Mouse (Mus musculus) testis, adult 2 months (tissue): Measurements from ENCODE around the gene Myl12a. TPM values are rescaled to one million over a fixed set of nuclear protein-coding genes. Genes with fewer than 3 reads are reported as not detected.
A peak's percentile ranks its signal among the peaks of the same experiment; 100 is the strongest.

Source experiments
- H3K27ac ChIP-seq: fragments of 200-500 bp; 2 replicates; pipeline ENCODE4 v1.5.1; 2012; ENCODE audit warnings: low read depth, low read length; ENCODE audit not compliant: control insufficient read depth, insufficient read depth
- H3K27me3 ChIP-seq: fragments of 200-500 bp; 2 replicates; pipeline ENCODE4 v1.6.1; 2012; ENCODE audit warnings: mild to moderate bottlenecking, low read length, moderate library complexity; ENCODE audit not compliant: control insufficient read depth, insufficient read depth
- H3K36me3 ChIP-seq: fragments of 200-500 bp; 2 replicates; pipeline ENCODE4 v1.6.1; 2012; ENCODE audit warnings: mild to moderate bottlenecking, low read length; ENCODE audit not compliant: control insufficient read depth, insufficient read depth
- H3K4me1 ChIP-seq: fragments of 200-500 bp; 2 replicates; pipeline ENCODE4 v1.6.1; 2012; ENCODE audit warnings: low read length; ENCODE audit not compliant: control insufficient read depth, insufficient read depth
- H3K4me3 ChIP-seq: fragments of 200-500 bp; 2 replicates; pipeline ENCODE4 v1.5.1; 2012; ENCODE audit warnings: low read depth, mild to moderate bottlenecking, low read length, moderate library complexity, mixed read lengths; ENCODE audit not compliant: control insufficient read depth
- CTCF ChIP-seq: fragments of 200-500 bp; IDR thresholded peaks from 2 replicates; pipeline ENCODE4 v1.5.1; 2012; ENCODE audit warnings: low read depth, mild to moderate bottlenecking, inconsistent platforms, low read length, moderate library complexity; ENCODE audit not compliant: control insufficient read depth, insufficient read depth, insufficient replicate concordance
- POLR2A ChIP-seq: fragments of 200-500 bp; IDR thresholded peaks from 2 replicates; pipeline ENCODE4 v1.6.1; 2012; ENCODE audit warnings: low read depth, mild to moderate bottlenecking, inconsistent platforms, low read length, moderate library complexity; ENCODE audit not compliant: control insufficient read depth
- polyA plus RNA-seq: library from polyadenylated mRNA; depleted of rRNA; stranded (reverse); fragments of >200 nt; gene quantifications from 2 replicates; pipeline ENCODE4 v1.2.3, GENCODE M21; 2012

Gene Myl12a
- polyA plus RNA-seq, 1 experiment: 29.2 TPM

- Histone ChIP-seq H3K27ac (peak within 1 kb of the TSS; percentile 94), H3K4me1 (peaks cover 6% of the 10 kb centered on the region), H3K4me3 (peak within 1 kb of the TSS; percentile 87), H3K27me3 (no peaks in the 10 kb centered on the region), H3K36me3 (no peaks in the 10 kb centered on the region)
- TF ChIP-seq POLR2A (peak; percentile 76), CTCF (peak; percentile 14; the same call in 1 of the 2 replicates)
Observed at GRCm38 (mm10) chr17:71002081-71002743, 466 bp downstream of the Myl12a start, which contains the start of gene Myom1. Myom1 (plus strand) TSS chr17:71002633.

- TF ChIP-seq CTCF (no peak), POLR2A (no peak)
Observed at GRCm38 (mm10) chr17:71001699-71002080, 988 bp downstream of the Myl12a start.

DNA sequence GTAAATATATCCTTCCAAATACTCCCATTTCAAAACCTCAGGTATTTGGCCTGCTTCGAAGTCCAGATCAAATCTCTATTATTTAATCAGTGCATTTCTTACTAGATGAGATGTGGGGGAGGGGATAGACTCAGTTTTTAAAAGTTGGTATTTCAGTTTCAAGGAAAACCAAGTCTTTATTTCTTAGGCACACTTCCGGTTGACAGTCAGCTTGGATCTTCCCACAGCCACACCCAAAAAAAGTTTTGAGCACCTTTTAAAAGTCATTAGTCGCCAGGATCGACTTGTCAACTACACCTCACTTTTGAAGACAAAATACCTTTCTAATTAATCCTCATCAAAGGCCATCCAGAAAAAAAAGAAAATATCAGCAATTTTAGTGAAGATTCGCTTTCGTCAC, 1.6 kb downstream of the Myl12a start:
- no peak overlapping the region for H3K27ac ChIP-seq
- TF ChIP-seq POLR2A (no peak), CTCF (no peak)
- peaks cover 6% of the 10 kb centered on the region for H3K4me1 ChIP-seq
- H3K36me3 ChIP-seq: no peaks in the 10 kb centered on the region
- H3K4me3 ChIP-seq: peak overlapping the region; percentile 25; the same call in 1 of the 2 replicates
- H3K27me3 ChIP-seq: no peaks in the 10 kb centered on the region

More at GRCm38 (mm10) chr17:71001699-71002080, 988 bp downstream of the Myl12a start:
- Histone ChIP-seq H3K4me1 (peaks cover 6% of the 10 kb centered on the region), H3K36me3 (no peaks in the 10 kb centered on the region), H3K27me3 (no peaks in the 10 kb centered on the region), H3K4me3 (peak overlapping the region; percentile 87), H3K27ac (peak overlapping the region; percentile 94)

DNA sequence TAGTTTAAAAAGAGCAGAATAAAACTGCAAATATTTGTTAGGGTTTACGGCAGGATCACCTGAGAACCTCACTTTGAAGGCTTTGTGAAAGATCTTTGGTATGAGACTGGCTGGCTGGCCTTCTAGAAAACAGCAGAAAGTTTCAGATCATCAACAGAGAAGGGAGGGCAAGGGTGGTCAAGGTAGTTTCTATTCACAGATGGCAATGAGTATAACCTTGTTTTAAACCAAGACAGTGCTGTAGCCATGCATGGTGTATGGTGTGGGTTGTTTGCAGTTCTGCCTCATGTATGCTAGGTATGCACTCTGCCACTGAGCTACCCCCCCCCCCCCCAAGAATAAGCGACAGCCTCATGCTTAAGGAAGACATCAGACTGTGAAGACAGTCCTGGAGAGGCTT, 2.4 kb downstream of the Myl12a start:
- Histone ChIP-seq H3K27me3 (no peaks in the 10 kb centered on the region), H3K36me3 (no peaks in the 10 kb centered on the region; the same call in 1 of the 2 replicates), H3K27ac (no peak overlapping the region), H3K4me1 (peaks cover 6% of the 10 kb centered on the region), H3K4me3 (no peak overlapping the region)
- no peak for TF ChIP-seq POLR2A
- TF ChIP-seq CTCF: no peak

GRCm38 (mm10) chr17:70999187-70999586, 3.5 kb downstream of the Myl12a start:
- Histone ChIP-seq H3K36me3 (no peaks in the 10 kb centered on the region; the same call in 1 of the 2 replicates), H3K4me1 (peaks cover 6% of the 10 kb centered on the region), H3K27ac (no peak overlapping the region), H3K4me3 (no peak overlapping the region), H3K27me3 (no peaks in the 10 kb centered on the region)
- TF ChIP-seq POLR2A (no peak), CTCF (no peak)

GRCm38 (mm10) chr17:70998400-70998975, 4.2 kb downstream of the Myl12a start:
- TF ChIP-seq CTCF (no peak), POLR2A (no peak)
- no peaks in the 10 kb centered on the region; the same call in 1 of the 2 replicates for H3K36me3 ChIP-seq
- H3K27me3 ChIP-seq: no peaks in the 10 kb centered on the region
- no peak overlapping the region for H3K4me3 ChIP-seq
- no peak overlapping the region for H3K27ac ChIP-seq
- peaks cover 6% of the 10 kb centered on the region for H3K4me1 ChIP-seq

DNA sequence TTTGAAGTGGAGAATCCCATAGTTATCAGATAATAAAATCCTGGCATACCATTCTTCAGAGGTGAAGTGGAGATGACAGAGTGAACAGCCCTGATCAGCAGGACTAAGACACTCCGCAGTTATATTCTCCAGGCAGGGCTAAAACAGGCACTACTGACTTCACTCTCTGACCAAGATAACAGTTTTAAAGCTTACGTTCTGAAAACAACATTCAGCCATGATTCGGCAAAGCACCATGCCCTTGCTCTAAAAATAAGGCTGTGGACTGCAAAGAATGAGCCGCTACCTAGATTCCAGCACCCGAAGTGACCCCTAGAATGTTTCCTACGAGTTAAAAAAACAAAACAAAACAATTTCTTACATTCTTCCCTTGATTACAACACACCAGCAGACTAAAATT, 4.8 kb downstream of the Myl12a start:
- Histone ChIP-seq H3K36me3 (no peaks in the 10 kb centered on the region; the same call in 1 of the 2 replicates), H3K27ac (no peak overlapping the region), H3K4me1 (peaks cover 2% of the 10 kb centered on the region; the same call in 1 of the 2 replicates), H3K27me3 (no peaks in the 10 kb centered on the region), H3K4me3 (no peak overlapping the region)
- TF ChIP-seq POLR2A (no peak), CTCF (no peak)
